Mouse (Mus musculus) intestine, embryonic 14.5 days (tissue): ENCODE measurements around the gene Adora2b. TPM values are rescaled to one million over a fixed set of nuclear protein-coding genes. Genes with fewer than 3 reads are reported as not detected.
A peak's percentile ranks its signal among the peaks of the same experiment; 100 is the strongest.
"Not testable (repeated sequence)": the region's sequence is repeated elsewhere in the genome, so short reads cannot be mapped to it uniquely, and the experiment has no call there.

Experiments used
- ATAC-seq: fragments of 200-750 bp; cut with Nextera tagmentation; replicated peaks from 2 replicates; pipeline ENCODE4 v1.8.0; 2017; ENCODE audit warnings: low read depth, moderate number of reproducible peaks, moderate TSS enrichment, moderate library complexity; ENCODE audit not compliant: low FRiP score, low TSS enrichment
- DNase-seq: peaks from one replicate; pipeline ENCODE4 v3.0.0-alpha.2; 2018; ENCODE audit warnings: low spot score
- H3K27ac ChIP-seq: fragments of 300-500 bp; sonication (generic); 2 replicates; pipeline ENCODE4 v1.5.1; 2014; ENCODE audit warnings: low read depth, mild to moderate bottlenecking, control low read depth
- H3K27me3 ChIP-seq: fragments of 300-500 bp; sonication (generic); replicated peaks from 2 replicates; pipeline ENCODE4 v1.6.1; 2014; ENCODE audit warnings: low read length, control low read depth; ENCODE audit not compliant: control insufficient read depth, insufficient read depth
- H3K36me3 ChIP-seq: fragments of 300-500 bp; sonication (generic); 2 replicates; pipeline ENCODE4 v1.6.1; 2014; ENCODE audit warnings: low read length, control low read depth; ENCODE audit not compliant: control insufficient read depth, insufficient read depth
- H3K4me1 ChIP-seq: fragments of 300-500 bp; sonication (generic); replicated peaks from 2 replicates; pipeline ENCODE4 v1.6.1; 2014; ENCODE audit warnings: low read length, control low read depth, mixed read lengths; ENCODE audit not compliant: control insufficient read depth, insufficient read depth
- H3K4me2 ChIP-seq: fragments of 300-500 bp; sonication (generic); 2 replicates; pipeline ENCODE4 v1.6.1; 2014; ENCODE audit warnings: low read length
- H3K4me3 ChIP-seq: fragments of 300-500 bp; sonication (generic); 2 replicates; pipeline ENCODE4 v1.5.1; 2014; ENCODE audit warnings: low read depth, low read length, control low read depth, mixed read lengths
- H3K9ac ChIP-seq: fragments of 300-500 bp; sonication (generic); 2 replicates; pipeline ENCODE4 v1.6.1; 2014; ENCODE audit warnings: mild to moderate bottlenecking, low read length
- H3K9me3 ChIP-seq: fragments of 300-500 bp; sonication (generic); 2 replicates; pipeline ENCODE4 v1.6.1; 2016; ENCODE audit warnings: low read length, control low read depth; ENCODE audit not compliant: control insufficient read depth
- WGBS: fragments of 180-500 bp; shearing (Covaris S2); extraction: QIAGEN DNeasy Blood & Tissue Kit; methylation state at CpG from one replicate; pipeline ENCODE4 v1.1.7; 2014; 5-methylcytosine and 5-hydroxymethylcytosine counted together
- polyA plus RNA-seq: library from polyadenylated mRNA; unstranded; fragments of >200 nt; fragmentation: Nextera tagmentation; extraction: Ambion mirVana; gene quantifications from 2 replicates; pipeline ENCODE4 v1.2.1, GENCODE M21; 2014

Adora2b gene
- polyA plus RNA-seq, 1 experiment from 2014 or later = 4.4 TPM

DNA sequence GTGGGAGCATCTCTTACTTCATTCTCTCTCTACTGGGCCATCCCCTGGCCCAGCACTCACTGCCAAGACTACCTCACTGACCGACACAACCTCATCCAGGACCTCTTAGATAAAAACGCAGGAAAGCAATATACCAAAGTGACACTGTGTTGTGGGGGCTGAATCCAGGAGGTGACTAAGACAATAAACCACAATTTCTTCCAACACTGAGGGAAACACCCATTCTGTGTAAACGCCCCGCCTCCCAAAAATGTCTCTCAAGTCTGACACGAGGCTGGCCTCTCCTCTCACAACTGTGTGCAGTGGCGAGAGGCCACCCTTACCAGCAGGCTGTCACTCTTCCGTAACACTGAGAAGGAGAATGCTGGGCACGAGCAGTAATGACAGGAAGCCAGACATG, 19.6 kb downstream of the Adora2b start:
- Histone ChIP-seq H3K36me3 (no peaks in the 10 kb centered on the region), H3K27ac (no peak overlapping the region), H3K9ac (no peak overlapping the region), H3K4me2 (no peak overlapping the region), H3K9me3 (no peaks in the 10 kb centered on the region), H3K27me3 (no peaks in the 10 kb centered on the region), H3K4me1 (peaks cover 18% of the 10 kb centered on the region), H3K4me3 (no peak overlapping the region)
- 59% methylated on average over 8 of the region's 8 CpGs for WGBS
- ATAC-seq (no peak), DNase-seq (no peak)

DNA sequence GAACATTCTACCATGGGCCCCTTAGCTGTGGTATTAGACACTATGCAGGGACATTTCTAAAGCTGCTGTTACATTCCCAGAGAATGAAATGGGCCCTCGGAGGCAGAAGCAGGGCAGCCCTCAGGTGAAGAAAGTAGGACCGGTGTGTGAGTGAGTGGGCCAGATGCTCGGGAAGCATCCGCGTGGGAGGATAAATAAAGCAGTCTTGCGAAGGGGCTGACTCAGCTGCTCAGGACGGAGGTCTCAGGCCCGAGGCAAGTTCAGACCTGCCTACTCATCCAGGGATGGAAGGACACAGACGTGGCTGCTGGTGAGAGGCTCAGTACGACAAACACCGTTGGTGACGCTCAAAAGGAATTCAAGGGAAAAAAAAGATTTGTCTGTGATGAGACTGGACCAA, 20.3 kb downstream of the Adora2b start:
- ATAC-seq = no peak

DNA sequence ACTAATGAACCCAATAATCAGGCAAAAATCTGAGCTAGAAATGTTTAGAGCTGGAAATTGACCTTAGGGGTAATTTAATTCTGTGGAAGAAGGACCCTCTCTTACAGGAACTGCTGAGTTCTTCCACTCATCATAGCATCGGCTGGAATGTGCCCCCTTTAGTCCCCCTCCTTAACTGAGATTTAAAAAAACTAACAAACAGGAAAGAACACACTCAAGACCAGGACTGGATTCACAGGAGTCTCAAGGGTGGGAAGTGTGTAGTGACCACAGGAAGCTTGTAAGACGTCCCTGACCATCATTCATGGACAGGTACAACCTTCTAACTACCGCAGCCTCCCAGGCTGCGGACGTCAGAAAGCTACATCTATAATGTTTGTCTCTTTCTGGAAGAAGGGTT, 22.1 kb downstream of the Adora2b start:
- Histone ChIP-seq H3K9me3 (no peaks in the 10 kb centered on the region), H3K27ac (no peak overlapping the region; the same call in 1 of the 2 replicates), H3K9ac (no peak overlapping the region), H3K4me2 (0 out of 2 replicates have a peak overlapping the region, but pooled peaks have one; percentile 2), H3K4me3 (no peak overlapping the region), H3K4me1 (peaks cover 13% of the 10 kb centered on the region), H3K36me3 (no peaks in the 10 kb centered on the region), H3K27me3 (no peaks in the 10 kb centered on the region)
- ATAC-seq = no peak
- no peak for DNase-seq
- WGBS = 34% methylated on average over 5 of the region's 5 CpGs

More for the DNA sequence above, 20.3 kb downstream of the Adora2b start:
- Histone ChIP-seq H3K27me3 (no peaks in the 10 kb centered on the region), H3K36me3 (no peaks in the 10 kb centered on the region), H3K4me1 (peaks cover 13% of the 10 kb centered on the region), H3K4me3 (no peak overlapping the region), H3K4me2 (no peak overlapping the region), H3K27ac (no peak overlapping the region), H3K9me3 (no peaks in the 10 kb centered on the region), H3K9ac (no peak overlapping the region)
- WGBS = 57% methylated on average over 12 of the region's 12 CpGs
- DNase-seq = no peak

DNA sequence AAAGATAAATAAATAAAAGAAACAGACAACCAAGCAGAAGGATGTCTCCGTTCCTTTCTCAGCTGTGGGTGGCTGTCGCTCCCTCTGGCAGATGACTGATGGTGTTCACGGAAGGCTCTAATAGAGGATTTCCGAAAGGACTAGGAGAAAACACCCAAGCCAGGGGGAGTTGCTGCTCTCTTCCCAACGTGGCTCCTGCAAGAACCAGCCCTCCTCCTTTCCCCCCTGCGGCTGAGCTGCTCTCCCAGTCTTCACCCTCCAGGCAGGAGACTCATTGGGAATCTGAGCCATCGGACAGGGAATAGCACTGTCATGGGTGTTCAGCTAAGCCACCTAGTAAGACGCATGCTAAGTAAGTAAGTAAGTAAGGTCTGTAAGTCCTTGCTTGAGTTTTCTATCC, 28.3 kb downstream of the Adora2b start:
- DNase-seq (no peak), ATAC-seq (no peak)
- no peaks in the 10 kb centered on the region for H3K27me3 ChIP-seq
- H3K9me3 ChIP-seq = no peaks in the 10 kb centered on the region
- H3K4me3 ChIP-seq = no peak overlapping the region
- H3K4me2 ChIP-seq = no peak overlapping the region
- H3K4me1 ChIP-seq = peaks cover 7% of the 10 kb centered on the region; the same call in 1 of the 2 replicates
- no peak overlapping the region for H3K27ac ChIP-seq
- no peak overlapping the region for H3K9ac ChIP-seq
- no peaks in the 10 kb centered on the region for H3K36me3 ChIP-seq
- 38% methylated on average over 8 of the region's 8 CpGs for WGBS

DNA sequence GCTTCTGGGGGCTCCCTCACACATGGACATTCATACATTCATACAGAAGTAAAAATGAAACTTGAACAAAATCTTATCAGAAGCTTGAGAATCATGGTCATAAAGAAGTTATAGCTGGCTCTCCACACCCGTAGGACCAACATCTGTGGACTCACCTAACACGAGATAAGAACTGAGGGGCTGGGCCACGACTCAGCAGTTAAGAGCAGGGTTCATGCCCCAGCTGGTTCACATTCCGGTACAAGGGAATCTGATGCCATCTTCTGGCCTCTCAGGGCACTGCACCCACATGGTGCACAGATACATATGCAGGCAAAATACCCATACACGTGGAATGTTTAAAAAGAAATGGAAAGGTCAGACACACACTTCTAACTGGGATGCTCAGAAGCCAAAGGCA, 29.2 kb downstream of the Adora2b start:
- 14% methylated on average over 5 of the region's 5 CpGs for WGBS
- no peak overlapping the region for H3K4me3 ChIP-seq
- no peaks in the 10 kb centered on the region for H3K36me3 ChIP-seq
- DNase-seq = peak; percentile 91
- no peak overlapping the region for H3K4me2 ChIP-seq
- no peak overlapping the region for H3K27ac ChIP-seq
- no peaks in the 10 kb centered on the region for H3K27me3 ChIP-seq
- no peaks in the 10 kb centered on the region for H3K9me3 ChIP-seq
- H3K4me1 ChIP-seq = peaks cover 11% of the 10 kb centered on the region; the same call in 1 of the 2 replicates
- no peak overlapping the region for H3K9ac ChIP-seq
- no peak; the same call in 1 of the 2 replicates for ATAC-seq

DNA sequence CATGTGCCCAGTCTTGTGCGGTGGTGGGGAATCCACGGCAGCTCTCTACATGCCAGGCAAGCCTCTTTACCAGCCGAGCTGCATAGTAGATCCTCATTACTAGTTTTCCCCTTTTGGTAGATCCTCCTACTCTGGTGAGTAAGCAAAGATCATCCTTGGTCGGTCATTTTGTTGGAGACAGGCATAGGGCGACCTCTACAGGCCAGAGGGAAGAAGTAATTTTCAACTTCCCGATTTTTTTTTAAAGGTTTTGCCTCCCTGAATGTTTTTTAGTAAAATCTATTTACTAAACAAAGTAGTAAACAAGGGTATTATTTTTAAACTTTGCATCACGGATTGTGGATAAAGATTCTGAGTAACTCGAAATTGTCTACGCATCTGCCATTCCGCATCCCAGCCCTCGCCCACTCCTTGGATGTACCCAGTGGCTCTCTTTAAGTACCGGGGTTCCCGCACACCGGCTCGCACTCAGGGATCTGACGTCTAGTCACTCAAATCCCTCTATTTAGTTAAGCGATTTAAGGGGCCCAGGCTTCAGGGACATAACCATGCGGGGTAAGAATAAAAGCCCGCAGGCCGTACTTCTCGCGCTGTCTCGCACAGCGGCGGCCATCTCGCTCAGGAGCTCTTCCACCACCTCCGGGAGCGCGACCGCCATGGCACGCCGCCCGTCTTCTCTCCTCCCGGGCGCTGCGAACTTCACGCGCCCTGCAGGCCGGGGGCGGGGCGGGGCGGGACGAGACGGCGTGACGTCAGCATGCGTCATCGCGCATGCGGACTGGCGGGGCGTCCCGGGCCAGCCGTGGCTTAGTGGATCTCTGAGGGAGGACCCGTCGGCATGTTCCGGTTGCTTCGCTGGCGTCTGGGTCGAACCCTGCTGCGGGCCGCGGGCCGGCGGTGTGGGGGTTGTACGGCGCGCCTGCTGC, 32.2 kb downstream of the Adora2b start, which contains the start of the genes Zswim7 and Ttc19:
TSS of gene Zswim7 (minus strand) at position 701 of the 926 bp plus-strand sequence.
TSS of gene Ttc19 (plus strand) at position 799 of the 926 bp plus-strand sequence.
- WGBS = under 1% methylated on average over 63 of the region's 68 CpGs
- Histone ChIP-seq H3K4me1 (peaks cover 11% of the 10 kb centered on the region; the same call in 1 of the 2 replicates), H3K4me2 (peak within 1 kb of the TSS; percentile 62), H3K27ac (peak within 1 kb of the TSS; percentile 91), H3K27me3 (no peaks in the 10 kb centered on the region), H3K4me3 (peak within 1 kb of the TSS; percentile 87), H3K9me3 (no peaks in the 10 kb centered on the region), H3K36me3 (peaks cover 23% of the 10 kb centered on the region), H3K9ac (peak within 1 kb of the TSS; percentile 84)
- peak; percentile 98 for DNase-seq
- ATAC-seq = peak; percentile 95

DNA sequence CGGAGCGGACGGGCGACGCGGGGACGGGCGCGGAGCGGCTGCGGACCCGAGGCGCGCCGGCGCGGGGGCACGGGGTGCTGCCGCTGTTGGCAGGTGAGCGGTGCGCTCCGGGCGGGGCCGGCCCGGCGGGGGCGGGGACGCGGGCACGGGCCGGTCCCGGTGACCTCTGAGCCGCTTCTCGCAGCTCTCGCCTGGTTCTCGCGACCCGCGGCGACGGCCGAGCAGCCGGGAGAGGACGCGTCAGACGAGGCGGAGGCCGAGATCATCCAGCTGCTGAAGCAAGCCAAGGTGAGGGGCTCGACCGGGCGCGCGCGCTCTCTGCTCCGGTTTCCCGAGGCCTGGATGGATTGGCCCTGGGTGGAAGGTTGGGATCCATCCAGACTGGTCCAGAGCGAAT, 32.8 kb downstream of the Adora2b start:
- Histone ChIP-seq H3K9ac (peak overlapping the region; percentile 84), H3K4me2 (peak overlapping the region; percentile 62), H3K27me3 (no peaks in the 10 kb centered on the region), H3K4me3 (peak overlapping the region; percentile 87), H3K27ac (peak overlapping the region; percentile 91), H3K9me3 (no peaks in the 10 kb centered on the region), H3K4me1 (peaks cover 11% of the 10 kb centered on the region; the same call in 1 of the 2 replicates), H3K36me3 (peaks cover 28% of the 10 kb centered on the region)
- ATAC-seq (peak; percentile 78; the same call in 1 of the 2 replicates), DNase-seq (no peak)
- 0% methylated on average over 45 of the region's 57 CpGs for WGBS

DNA sequence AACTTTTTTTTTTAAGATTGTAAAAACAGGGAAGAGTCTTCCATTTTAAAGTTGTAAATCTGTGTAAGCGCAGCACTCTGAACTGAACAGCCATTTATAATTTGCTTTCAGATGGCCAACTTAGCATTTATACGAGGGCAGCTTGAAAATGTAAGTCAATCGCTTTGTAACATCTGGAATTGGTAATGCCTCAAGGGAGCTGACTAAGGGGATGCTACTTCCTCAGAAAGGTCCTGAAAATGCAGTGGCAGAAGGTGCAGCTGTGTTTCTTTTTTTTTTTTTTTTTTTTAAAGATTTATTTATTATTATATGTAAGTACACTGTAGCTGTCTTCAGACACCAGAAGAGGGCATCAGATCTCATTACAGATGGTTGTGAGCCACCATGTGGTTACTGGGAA, 35.2 kb downstream of the Adora2b start:
- not testable (repeated sequence) for H3K27ac ChIP-seq, H3K4me2 ChIP-seq, H3K4me3 ChIP-seq, H3K9me3 ChIP-seq, H3K27me3 ChIP-seq, H3K9ac ChIP-seq, ATAC-seq, H3K4me1 ChIP-seq, DNase-seq
- 91% methylated on average over 3 of the region's 3 CpGs for WGBS
- peaks cover 40% of the 10 kb centered on the region for H3K36me3 ChIP-seq
